Mouse (Mus musculus) spleen, adult 12 weeks (tissue): Measurements from ENCODE around the gene Heca.
"Not testable (repeated sequence)": the region's sequence is repeated elsewhere in the genome, so short reads cannot be mapped to it uniquely, and the experiment has no call there.

Source experiments
- DNase-seq: peaks from one replicate; pipeline ENCODE4 v3.0.0; 2022; ENCODE audit warnings: low spot score

Heca gene

DNA sequence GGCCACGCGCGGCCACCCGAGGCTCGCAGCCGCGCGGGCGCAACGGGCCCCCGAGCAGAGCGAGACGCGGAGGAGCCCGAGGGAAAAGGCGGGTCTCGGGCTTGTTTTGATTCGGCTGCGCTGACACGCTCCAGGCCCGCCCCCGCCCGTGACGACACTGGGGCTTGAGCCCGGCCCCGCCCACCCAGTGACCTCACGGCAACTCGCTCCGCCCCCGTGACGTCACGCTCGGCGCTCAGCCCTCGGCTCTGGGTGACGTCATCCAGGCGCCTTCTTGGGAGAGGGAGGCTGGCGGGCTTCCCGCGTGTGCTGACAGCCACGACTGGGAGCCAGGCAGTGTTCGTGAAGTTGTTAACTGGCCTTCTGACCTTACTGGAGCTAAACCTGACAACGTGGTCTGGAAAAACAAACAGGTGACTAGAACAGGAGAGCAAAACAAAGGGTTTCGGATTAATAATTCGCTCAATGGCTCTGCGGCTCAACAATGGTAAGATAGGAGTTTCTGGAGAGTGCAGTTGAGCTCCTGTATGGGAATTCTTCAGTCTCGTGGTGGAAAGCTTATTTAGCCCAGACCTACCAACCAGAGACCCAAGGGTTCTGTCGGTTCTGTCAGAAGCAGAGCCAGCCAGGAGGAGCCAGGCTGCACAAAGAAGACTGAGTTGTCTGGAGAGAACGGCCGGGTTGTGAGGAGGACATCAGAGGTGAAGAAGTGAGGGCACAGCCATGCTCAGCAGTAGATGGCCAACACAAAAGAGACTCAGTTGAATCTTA lies at the start of gene Heca:
Heca (minus strand) TSS at position 108 of the 771 bp plus-strand sequence.
- peak; percentile 76 for DNase-seq

DNA sequence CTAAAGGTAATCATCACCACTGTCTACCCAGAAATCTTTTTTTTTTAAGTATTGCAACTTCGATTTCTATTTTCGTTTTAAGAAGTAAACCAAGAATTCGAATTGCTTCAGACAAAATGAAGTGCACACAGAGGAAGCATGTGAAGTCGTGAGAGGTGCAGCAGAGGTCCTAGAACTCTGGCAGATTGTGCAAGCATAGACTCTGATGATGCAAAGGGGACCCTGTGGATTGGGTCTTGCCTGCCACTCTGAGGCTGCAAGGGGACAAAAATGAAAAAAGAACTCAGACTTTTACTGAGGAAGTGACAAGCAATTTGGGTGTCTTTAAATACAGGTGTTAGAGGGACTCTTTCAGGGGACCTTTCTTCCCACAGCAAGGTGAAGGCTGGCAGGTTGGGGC lies 42.7 kb upstream of the Heca start:
- DNase-seq: no peak

DNA sequence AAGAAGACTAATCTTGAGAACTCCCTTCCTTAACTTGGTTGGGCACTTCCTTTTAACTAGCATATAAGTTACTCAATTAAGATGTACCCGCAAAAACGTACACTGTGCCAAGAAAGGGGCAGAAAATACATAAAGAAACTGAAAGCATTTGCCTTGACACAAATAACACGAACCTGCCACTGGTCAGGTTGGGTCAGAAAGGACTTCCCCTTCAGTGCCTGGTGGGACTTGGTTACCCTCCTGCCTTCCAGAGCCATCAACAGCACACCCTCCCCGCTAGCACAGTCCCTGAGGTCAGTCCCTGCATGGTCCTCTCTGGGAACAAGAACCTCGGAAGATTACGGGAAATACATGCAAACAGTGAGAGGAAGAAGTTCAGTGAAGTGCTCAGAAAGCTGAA lies 41.3 kb upstream of the Heca start:
- DNase-seq: no peak

DNA sequence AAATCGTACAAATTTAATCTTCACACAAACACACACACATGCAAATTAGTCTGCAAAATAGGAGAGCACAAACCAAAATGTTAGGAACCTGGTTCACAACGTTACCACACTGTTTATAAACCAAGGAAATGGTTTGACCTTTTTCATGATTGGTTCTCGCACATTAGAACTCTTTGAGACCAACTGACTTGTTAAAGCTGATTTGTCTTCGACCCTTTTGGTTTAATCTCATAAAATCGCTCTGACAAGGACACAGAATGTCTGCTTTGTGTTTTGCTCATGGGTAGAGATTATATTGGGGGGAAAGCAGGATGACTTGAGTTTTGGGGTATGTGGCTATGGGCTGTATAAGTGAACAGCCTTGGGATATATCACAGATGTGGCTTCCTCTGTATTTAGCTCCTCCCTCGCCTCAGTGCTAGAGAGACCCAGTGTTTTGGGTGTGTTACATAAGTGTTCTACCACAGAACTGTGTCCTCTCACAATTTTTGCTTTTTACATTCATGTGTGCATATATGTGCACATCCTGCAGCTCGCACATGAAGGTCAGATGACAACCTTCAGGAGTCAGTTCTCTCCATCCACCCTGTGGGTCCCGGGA lies 40.1 kb upstream of the Heca start:
- DNase-seq: no peak

DNA sequence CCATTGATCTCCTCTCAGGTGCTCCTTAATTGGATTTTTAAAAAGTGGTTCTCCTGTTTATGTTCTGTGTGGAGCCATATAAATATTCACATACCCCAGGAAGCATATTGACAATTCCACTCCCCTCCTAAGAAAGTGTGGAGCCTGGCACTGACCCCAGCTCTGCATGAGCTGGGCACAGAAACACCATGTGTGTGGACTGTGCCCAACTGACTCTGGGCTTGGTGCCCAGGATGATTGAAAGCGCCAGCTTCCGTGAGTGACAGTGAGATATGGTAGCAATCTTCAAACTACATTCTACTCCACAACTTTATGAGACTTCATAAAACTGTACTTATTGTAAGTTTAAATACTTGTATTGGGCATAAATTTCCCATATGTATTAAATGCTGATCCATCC lies 35.4 kb upstream of the Heca start:
- DNase-seq: no peak

DNA sequence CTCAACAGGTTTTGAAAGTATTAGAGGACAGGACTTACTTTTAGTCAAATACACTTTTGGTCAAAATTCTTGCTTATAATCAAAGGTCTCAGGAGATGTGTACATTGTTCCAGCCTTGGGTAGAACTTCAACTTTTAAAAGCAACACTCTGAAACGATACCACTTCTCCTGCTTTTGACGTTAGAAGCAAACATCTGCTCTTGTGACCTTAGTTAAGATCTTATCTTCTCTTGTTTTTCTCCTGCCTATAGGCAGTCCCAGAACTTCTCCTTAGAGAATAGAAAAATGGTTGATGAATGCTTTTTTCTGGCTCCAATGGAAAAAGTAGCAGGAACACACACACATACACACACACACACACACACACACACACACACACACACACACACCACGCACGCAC lies 18.2 kb upstream of the Heca start:
- DNase-seq: no peak

DNA sequence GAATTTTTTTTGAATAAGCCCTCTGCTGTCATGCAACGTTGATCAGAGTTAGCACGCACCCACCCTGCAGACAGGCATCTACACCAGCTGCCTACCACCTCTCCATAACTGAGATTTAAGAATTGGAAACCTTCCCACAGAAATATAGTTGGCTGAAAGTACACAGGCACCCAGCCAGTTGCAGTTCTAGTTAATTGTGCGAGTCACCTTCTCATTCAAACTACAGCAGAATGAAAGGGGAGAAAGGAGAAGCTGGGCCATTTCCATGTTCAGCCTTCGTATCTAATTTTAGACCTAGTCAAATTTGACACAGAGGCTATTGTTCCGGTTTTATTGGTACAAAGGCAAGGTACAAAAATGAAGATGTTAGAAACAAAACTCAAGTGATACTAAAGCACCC lies 2.9 kb upstream of the Heca start:
- DNase-seq: no peak

DNA sequence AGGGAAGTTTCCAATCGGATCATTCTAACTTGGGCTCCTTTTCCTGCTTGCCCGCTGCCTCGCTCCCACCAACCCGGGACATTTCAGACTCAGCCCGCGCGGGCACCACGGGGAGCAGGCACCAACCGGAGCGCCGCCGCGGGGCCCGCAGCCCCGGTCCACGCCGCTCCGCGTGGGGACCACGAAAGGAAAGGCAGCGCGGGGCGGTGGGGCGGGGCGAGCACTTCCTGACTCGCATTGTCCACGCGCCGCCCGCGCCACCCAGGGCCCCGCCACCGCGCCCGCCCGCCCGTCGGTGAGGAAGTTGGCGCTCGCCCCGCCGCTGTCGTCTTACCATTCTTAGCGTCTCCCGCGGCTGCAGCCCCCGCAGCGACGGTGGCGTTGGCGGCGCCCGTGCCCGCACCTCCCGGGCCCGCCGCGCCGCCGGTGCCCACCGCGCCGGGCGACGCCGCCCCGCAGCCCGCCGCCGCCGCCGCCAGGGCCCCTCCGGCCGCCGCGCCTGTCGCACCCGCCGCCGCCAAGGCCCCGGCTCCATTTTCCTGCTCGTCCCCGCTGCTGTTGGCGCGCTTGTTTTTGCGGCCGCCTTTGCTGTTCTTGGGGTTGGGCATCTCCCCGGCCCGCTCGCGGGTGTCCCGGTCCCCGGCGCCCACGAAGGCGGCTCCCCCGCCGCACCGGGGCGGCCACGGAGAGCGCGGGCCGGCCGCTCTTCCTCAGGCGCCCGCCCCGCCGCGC lies 526 bp downstream of the Heca start:
- DNase-seq: peak; percentile 56

DNA sequence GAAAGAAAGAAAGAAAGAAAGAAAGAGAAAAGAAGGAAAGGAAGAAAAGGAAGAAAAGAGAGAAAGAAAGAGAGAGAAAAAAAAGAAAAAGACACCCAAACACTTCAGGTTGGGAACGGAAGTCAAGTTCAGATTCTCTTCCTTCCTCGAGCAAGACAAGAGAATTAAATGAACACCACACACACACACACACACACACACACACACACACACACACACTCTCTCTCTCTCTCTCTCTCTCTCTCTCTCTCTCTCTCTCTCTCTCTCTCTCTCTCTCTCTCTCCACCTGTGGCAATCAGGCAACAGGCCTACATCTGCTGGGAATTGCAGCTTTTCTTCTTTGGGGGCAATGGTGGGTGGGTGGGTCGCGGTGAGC lies 1.1 kb downstream of the Heca start:
- DNase-seq: not testable (repeated sequence)

DNA sequence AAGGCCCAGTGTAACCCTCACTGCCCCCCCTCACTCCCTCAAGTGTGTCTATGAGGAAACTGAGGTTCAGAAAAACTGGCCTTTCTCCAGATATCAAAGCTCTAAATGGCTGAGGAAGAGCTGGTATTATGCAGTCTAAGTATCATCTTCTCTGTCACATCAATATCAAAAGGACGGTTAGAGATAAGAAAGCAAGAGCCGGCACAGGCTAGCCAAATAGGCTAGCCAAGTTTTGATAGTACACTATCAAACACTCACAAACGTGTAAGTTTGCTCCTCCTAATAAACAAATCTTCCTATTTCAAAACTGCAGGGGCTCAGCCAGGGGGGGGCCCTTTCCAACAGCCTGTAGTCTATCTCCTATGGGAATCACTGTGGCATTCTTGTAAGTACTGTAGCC lies 1.8 kb downstream of the Heca start:
- no peak for DNase-seq

DNA sequence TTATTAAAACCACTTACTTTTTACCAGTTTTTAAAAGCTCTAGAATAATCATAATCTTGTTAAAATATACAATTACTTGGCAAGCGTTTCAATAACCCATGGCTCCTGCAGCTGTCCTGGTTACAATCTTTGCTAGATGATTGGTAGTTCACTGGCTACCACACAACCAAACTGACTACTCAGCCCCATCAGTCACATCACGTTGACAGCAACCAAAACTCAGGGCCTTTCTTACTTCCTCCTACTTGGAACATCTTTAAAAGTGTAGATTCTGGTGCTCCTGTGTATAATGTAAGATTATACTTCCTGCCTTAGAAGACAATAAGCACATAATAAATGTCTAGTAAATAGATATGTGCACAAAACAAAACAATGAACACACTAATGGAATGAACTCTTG lies 14.2 kb downstream of the Heca start:
- no peak for DNase-seq

DNA sequence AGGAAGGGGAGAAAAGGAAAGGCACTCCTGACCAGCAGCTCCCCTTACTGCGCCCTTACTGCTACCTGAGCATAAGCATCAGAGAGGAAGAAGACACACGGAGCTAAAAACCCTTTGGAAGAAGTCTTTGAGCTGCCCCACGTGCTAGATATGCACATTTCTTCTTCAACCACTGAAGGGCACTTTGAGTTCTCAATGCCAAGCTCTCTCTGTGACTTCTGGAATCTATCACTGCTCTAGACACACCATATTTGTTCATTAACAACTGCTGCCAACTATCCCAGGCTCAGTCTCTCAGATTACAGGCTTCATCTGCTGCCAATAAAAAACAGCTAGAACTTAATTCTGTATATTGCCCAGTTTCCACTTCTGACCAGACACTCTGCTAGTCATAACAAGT lies 15.7 kb downstream of the Heca start:
- DNase-seq: no peak

DNA sequence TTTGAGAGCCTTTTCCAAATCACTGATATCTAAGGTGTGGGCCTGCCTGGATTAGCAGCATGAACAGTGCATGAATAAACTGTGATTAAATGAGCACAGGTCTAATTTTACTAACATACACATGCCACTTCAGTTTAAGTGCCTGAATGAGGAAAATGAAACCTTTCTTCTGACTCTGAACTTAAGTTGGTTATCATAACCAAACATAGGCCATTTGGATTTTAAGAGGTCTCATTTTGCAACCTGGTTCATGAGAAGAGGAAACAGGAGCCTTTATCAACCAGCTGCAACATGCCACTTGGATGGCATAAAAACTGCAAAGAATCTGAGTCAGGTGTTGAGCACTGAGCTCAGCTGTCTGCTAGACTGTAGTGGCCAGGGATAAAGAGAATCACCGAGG lies 16.7 kb downstream of the Heca start:
- no peak for DNase-seq

DNA sequence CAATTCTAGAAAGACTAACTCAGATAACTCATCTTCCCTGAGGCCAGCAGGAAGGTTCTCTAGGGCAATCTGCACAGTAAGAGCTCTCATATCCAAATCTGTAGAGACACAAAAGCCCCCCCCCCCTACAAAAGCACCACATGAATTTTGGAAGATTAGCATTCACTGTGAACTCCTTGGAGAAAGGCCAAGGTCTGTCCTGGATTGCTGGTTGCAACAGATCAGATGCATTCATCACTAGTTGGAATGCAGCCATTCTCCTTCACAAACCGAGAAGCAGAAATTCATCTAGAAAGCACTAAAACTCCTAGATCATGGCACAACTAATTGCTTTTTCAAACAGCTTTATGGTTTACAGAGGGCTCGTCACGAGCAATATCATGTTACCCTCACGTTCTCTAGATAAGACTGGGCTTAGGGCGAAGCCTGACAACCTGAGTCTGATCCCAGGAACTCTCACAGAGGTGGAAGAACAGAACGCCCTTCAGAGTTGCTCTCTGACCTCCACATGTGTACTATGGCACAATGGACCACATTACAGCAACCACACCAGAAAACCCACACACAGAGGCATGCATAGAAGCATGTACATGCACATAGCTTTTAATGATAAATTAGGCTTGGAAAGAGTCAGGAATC lies 17.3 kb downstream of the Heca start:
- no peak for DNase-seq

DNA sequence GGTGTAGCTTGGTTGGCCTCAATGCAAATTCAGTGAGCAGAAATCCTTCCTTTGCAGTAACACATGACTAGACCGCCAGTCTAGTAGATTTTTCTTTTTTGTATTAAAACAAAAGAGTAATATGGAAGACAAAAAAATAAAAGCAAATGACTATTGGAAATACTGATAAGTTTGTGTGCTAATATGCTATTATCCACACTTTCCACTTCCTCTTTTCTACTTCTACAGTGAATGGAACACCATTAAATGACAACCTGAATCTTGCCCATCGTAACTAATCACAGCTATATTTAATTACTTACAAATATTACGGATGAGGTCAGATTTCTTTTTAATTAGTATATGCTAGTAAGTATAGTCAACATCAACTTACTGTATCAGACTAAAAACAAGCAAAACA lies 22.7 kb downstream of the Heca start:
- no peak for DNase-seq

DNA sequence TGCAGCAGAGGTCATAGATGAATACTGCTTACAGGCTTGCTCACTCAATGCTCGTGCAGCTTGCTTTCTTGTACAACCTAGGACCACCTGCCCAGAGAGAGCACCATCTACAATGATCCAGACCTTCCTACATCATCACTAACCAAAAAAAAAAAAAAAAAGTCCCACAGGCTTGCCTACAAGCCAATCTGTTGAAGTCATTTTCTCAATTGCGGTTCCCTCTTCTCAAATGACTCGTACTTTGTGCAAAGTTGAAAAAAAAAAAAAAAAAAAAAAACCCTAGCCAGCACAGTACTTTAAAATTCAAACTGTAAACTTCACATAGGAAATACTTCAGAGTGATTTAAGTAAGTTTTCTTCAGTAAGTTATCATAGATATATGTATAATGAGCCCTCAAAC lies 23.7 kb downstream of the Heca start:
- DNase-seq: no peak

DNA sequence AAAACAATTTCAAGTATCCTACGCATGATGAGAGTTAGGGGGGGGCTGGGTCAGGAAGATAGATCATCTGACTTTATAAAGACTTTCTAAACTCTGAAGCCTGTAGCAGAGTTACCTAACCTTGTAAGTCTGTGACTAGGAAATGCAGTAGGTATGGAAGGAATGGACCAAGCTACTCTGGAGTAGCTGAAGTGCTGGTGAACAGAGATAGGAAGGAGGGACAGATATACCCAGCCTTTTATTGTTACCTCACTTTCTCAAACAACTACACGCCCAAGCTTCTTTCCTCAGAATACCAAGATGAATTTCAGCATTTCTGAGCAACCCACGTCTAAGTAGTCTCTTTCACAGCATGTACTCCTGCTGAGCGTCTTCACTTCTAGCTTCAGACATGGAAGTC lies 26.5 kb downstream of the Heca start:
- DNase-seq: no peak

DNA sequence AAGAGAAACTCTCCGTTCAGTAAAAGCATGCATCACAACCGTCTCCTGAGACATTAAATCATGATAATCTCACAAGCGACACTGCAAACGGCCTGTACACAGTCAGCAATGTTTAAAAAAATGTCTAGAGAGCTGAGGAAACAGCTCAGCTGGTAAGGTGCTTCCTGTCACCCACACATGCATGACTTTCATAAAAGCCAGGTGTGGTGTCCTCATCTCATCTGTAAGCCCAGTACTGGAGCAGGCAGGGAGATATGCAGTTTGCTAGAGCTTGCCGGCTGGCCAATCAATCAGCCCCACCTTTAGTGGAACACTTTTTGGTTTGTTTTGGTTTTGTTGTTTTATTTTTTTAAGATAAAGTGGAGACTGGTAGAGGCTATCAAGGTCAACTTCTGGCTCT lies 27.9 kb downstream of the Heca start:
- peak; percentile 10 for DNase-seq

DNA sequence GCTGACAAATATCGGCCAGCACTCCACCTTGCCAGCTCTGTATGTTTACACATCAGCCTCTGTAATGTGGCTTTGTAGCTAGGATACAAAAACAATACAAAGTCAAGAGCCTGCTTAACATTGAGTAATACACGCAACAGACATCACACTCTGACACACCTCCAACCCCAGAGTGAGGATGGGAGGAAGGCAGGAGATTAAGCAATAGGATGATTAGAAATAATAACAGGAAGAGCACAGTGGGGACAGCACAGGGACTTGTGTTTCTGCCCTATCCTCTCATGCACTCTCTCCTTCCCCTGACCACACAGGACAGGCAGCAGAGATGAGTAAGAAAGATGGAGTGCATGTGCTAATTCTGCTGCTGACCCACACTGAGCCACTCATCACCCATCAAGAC lies 28.8 kb downstream of the Heca start:
- DNase-seq: no peak

DNA sequence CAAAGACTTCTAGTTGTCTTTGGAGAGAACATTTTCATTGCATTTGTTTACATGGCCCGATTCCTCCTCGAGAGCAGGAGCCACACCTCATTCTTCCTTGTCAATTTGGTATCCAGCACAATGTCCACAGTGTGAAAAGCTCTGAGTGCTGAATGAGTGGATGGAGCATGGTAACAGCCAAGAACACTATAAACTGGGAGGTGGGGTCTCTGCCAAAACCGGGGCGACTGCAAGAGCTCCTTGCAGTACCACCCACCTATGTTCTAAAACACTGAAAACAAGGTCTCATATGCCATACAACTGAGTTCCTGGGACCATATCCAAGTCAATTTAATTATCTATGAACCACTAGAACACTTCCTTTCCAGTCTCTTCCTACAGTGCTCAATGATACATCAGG lies 39.1 kb downstream of the Heca start:
- DNase-seq: no peak

DNA sequence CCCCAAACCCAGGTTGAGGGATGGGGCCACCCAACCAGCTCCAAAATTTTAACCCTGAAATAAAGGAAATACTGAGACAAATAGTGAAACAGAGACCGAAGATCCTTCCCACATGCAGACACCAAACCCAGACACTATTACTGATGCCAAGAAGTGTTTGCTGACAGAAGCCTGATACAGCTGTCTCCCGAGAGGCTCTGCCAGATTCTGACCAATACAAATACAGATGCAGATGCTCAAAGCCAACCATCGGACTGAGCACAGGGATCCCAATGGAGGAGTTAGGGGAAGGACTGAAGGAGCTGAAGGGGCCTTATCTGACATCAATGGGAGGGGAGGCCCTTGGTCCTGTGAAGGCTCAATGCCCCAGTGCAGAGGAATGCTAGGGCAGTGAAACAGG lies 41.5 kb downstream of the Heca start:
- DNase-seq: not testable (repeated sequence)

DNA sequence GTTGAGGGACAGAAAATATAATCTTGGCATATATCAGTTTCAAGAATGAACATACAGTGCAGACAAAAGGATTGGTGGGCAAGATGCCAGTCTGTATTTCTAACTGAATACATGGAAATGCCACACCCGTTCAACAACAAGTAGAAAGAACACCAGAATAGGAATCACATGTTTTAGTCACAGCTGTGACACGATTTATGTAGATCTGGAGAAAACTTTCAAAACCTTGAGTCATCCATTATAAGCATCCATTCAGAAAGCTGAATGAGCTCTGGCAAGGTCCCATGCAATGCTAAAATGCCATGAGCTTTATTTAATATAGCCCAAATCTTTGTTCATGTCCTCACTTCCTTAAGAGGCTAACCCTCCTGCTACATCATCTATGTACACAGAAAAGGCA lies 44.4 kb downstream of the Heca start:
- DNase-seq: no peak

DNA sequence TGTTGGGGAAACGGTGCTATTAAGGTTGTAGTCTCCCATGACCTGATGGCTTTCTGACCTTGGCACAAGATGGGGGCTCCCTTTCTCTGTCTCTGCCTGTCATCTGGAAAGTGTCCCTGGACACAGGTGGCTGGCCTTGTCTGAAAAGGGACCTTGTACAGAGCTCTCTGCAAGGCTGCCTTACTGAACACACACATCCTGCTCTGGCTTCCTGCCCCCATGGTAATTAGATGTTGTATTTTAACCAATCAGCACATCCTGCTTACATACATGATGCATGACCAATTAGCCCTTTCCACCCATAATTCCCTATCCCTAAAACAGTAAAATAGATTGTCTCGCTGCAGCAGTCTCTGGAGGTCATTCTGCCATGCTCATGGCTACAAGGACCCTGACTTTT lies 67.1 kb downstream of the Heca start:
- DNase-seq: no peak
